Mouse (Mus musculus): ENCODE results near the gene Elk4. TPM values are rescaled to one million over a fixed set of nuclear protein-coding genes. Genes with fewer than 3 reads are reported as not detected.

Gene Elk4
- polyA plus RNA-seq (2015; fragmentation: Nextera tagmentation; extraction: Ambion mirVana): 19.8 and 21.9 TPM in 2 replicates

GRCm38 (mm10) chr1:132007282-132007815, at the start of gene Elk4:
TSS of gene Elk4 (plus strand) at chr1:132007607.

GRCm38 (mm10) chr1:131962606-131963084, 44.8 kb upstream of the Elk4 start, which contains the start of gene Slc45a3:
TSS of gene Slc45a3 (plus strand) at chr1:131962967.

GRCm38 (mm10) chr1:132067261-132068255, 60.2 kb downstream of the Elk4 start, which contains the start of gene Mfsd4a:
TSS of gene Mfsd4a (minus strand) at chr1:132068062.

Other genes starting within 250 kb of the Elk4 start
- gene Pm20d1, start 210.2 kb upstream of the Elk4 start, polyA plus RNA-seq (2015; fragmentation: Nextera tagmentation; extraction: Ambion mirVana): 0.05 and 0.08 TPM in 2 replicates
- 2.2 and 3.3 TPM in 2 replicates for gene Slc41a1, start 180.1 kb upstream of the Elk4 start, polyA plus RNA-seq (2015; fragmentation: Nextera tagmentation; extraction: Ambion mirVana)
- gene Rab29, start 140.4 kb upstream of the Elk4 start, polyA plus RNA-seq (2015; fragmentation: Nextera tagmentation; extraction: Ambion mirVana): 19.8 and 24.5 TPM in 2 replicates
- gene Nucks1, start 97.1 kb upstream of the Elk4 start, polyA plus RNA-seq (2015; fragmentation: Nextera tagmentation; extraction: Ambion mirVana): 58.0 and 58.9 TPM in 2 replicates
- gene Slc45a3, start 44.6 kb upstream of the Elk4 start, polyA plus RNA-seq (2015; fragmentation: Nextera tagmentation; extraction: Ambion mirVana): 6.1 and 12.0 TPM in 2 replicates
- 4.3 and 6.4 TPM in 2 replicates for gene Mfsd4a, start 60.5 kb downstream of the Elk4 start, polyA plus RNA-seq (2015; fragmentation: Nextera tagmentation; extraction: Ambion mirVana)
- gene Cdk18, start 132.1 kb downstream of the Elk4 start, polyA plus RNA-seq (2015; fragmentation: Nextera tagmentation; extraction: Ambion mirVana): 0.29 and 0.39 TPM in 2 replicates
- not detected in 2 replicates for gene Lemd1, start 183.8 kb downstream of the Elk4 start, polyA plus RNA-seq (2015; fragmentation: Nextera tagmentation; extraction: Ambion mirVana)
- gene AC124108.1, start 183.8 kb downstream of the Elk4 start, polyA plus RNA-seq (2015; fragmentation: Nextera tagmentation; extraction: Ambion mirVana): 0.02 TPM in 1 of 2 replicates, not detected in the other
- gene Gm10188, start 222.2 kb downstream of the Elk4 start, polyA plus RNA-seq (2015; fragmentation: Nextera tagmentation; extraction: Ambion mirVana): not detected in 2 replicates